ENCODE assay signal across 33 mouse cellular contexts in the genomic region with DNA sequence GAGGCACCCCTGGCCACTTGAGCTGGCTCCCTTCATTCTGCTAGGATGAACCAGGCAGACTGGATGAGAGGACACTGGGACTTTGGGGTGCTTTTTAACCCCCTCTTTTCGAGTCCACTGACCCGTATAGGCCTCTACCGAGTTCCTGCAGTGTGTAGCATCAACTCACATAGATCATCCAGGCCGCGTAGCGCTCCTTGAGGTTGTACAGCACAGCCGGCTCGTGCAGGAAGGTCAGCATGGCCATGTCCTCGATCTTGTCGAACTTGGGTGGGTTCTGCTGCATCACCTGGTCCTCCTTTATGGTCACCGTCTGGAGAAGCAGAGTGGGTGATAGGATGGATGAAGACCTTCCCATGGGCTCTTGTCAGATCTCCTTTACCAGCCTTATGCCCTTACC. TPM values are rescaled to one million over a fixed set of nuclear protein-coding genes. Genes with fewer than 3 reads are reported as not detected.
DNase-seq lines count a peak whose midpoint lies in the region; ATAC-seq and TF ChIP-seq lines count a peak whose summit lies in the region.
"Had no signal": no experiment of that assay in that cellular context is flagged by ENCODE, and none has a peak within 500 bp of the region (broad histone marks: within the 10 kb centered on the region; RNA-seq: fewer than 3 reads in every experiment).

No protein-coding gene starts in this region.

- no peak for TF ChIP-seq CTCF in heart, postnatal 0 days (IDR thresholded peaks at IDR 0.05; ENCODE audit: low read depth)

- peaks cover 2% of the 10 kb centered on the region; the same call in 1 of the 2 replicates for H3K36me3 ChIP-seq in heart, embryonic 11.5 days (ENCODE audit: control insufficient read depth, insufficient read depth, low read length)
- peaks cover 61% of the 10 kb centered on the region for H3K36me3 ChIP-seq in heart, embryonic 14.5 days (ENCODE audit: control insufficient read depth, insufficient read depth, low read length)
- peaks cover 64% of the 10 kb centered on the region for H3K36me3 ChIP-seq in heart, postnatal 0 days (replicated peaks; ENCODE audit: control insufficient read depth, insufficient read depth, low read length)
- H3K36me3 ChIP-seq: embryonic facial prominence, embryonic 12.5 days; embryonic facial prominence, embryonic 15.5 days; hindbrain, embryonic 12.5 days; hindbrain, embryonic 15.5 days had no signal

- H3K9me3 ChIP-seq in heart, embryonic 11.5 days (replicated peaks; ENCODE audit: control insufficient read depth, low read length), result no peaks in the 10 kb centered on the region
- no peaks in the 10 kb centered on the region for H3K9me3 ChIP-seq in heart, embryonic 14.5 days (ENCODE audit: control insufficient read depth, low read length)
- no peaks in the 10 kb centered on the region for H3K9me3 ChIP-seq in heart, postnatal 0 days (replicated peaks; ENCODE audit: control insufficient read depth, low read length)
- H3K9me3 ChIP-seq: embryonic facial prominence, embryonic 12.5 days; embryonic facial prominence, embryonic 15.5 days; hindbrain, embryonic 12.5 days; hindbrain, embryonic 15.5 days had no signal

- no peak for DNase-seq in heart, adult 8-10 months (ENCODE audit: low spot score)
- no peak for DNase-seq in heart, postnatal 14 days
- DNase-seq in heart, postnatal 0 days (ENCODE audit: low spot score), result no peak
- DNase-seq in heart, postnatal 10 days, result no peak
- DNase-seq: adrenal gland, adult 2 months; adrenal gland, postnatal 14 days; cerebellum, adult 11 months; cerebellum, adult 2 months; cerebellum, adult 9-11 months; cerebellum, postnatal 25 days; forebrain, postnatal 0 days; gastrocnemius, adult 2 months; gastrocnemius, postnatal 14 days; kidney, adult 2 months had no signal

- ATAC-seq in heart, embryonic 11.5 days (replicated peaks; ENCODE audit: insufficient number of reproducible peaks, low FRiP score, low TSS enrichment), result no peak
- no peak for ATAC-seq in heart, embryonic 14.5 days (ENCODE audit: insufficient number of reproducible peaks, insufficient read depth, low FRiP score, low read depth)
- no peak for ATAC-seq in heart, postnatal 0 days (ENCODE audit: insufficient read depth, low read depth)
- ATAC-seq: CD4-positive, CD25-positive, alpha-beta regulatory T cell, adult 4 months; forebrain, embryonic 14.5 days; forebrain, postnatal 0 days; intestine, postnatal 0 days had no signal

- intact Hi-C loops in heart, postnatal 14 days (cut with DNase I), result no loop called here
- intact Hi-C loops in heart, postnatal 10 days (cut with DNase I), result no loop called here

- H3K27ac ChIP-seq in heart, embryonic 11.5 days (ENCODE audit: low read depth, low read length), result peak overlapping the region; percentile 95
- H3K27ac ChIP-seq in heart, embryonic 14.5 days (replicated peaks in 1 of 2; ENCODE audit: control insufficient read depth in 1 of 2, insufficient read depth in 1 of 2, low read depth in 2 of 2, low read length in 2 of 2), result peak overlapping the region; percentile 87 to 92
- peak overlapping the region; percentile 96 for H3K27ac ChIP-seq in heart, postnatal 0 days (ENCODE audit: low read depth)
- H3K27ac ChIP-seq: embryonic facial prominence, embryonic 12.5 days; embryonic facial prominence, embryonic 15.5 days; gastrocnemius, adult 2 months; hindbrain, embryonic 12.5 days; hindbrain, embryonic 15.5 days had no signal

- H3K27me3 ChIP-seq in heart, embryonic 11.5 days (ENCODE audit: control insufficient read depth, insufficient read depth, low read length), result no peaks in the 10 kb centered on the region; the same call in 1 of the 2 replicates
- H3K27me3 ChIP-seq in heart, embryonic 14.5 days (ENCODE audit: control insufficient read depth, insufficient read depth, low read length), result no peaks in the 10 kb centered on the region
- no peaks in the 10 kb centered on the region for H3K27me3 ChIP-seq in heart, postnatal 0 days (ENCODE audit: control insufficient read depth, insufficient read depth, low read length)
- H3K27me3 ChIP-seq: embryonic facial prominence, embryonic 12.5 days; embryonic facial prominence, embryonic 15.5 days; hindbrain, embryonic 12.5 days; hindbrain, embryonic 15.5 days had no signal

- peak overlapping the region; percentile 51 for H3K4me3 ChIP-seq in heart, embryonic 11.5 days (ENCODE audit: low read depth, low read length)
- peak overlapping the region; percentile 42 to 62 for H3K4me3 ChIP-seq in heart, embryonic 14.5 days (ENCODE audit: control insufficient read depth in 1 of 2, insufficient read depth in 1 of 2, low read depth in 1 of 2, low read length in 2 of 2)
- H3K4me3 ChIP-seq in heart, postnatal 0 days (ENCODE audit: low read depth, low read length), result peak overlapping the region; percentile 70
- H3K4me3 ChIP-seq: embryonic facial prominence, embryonic 12.5 days; embryonic facial prominence, embryonic 15.5 days; gastrocnemius, adult 2 months; hindbrain, embryonic 12.5 days; hindbrain, embryonic 15.5 days had no signal

- peaks cover 7% of the 10 kb centered on the region; the same call in 1 of the 2 replicates for H3K4me1 ChIP-seq in heart, embryonic 11.5 days (ENCODE audit: control insufficient read depth, insufficient read depth, low read length)
- peaks cover 27 to 31% of the 10 kb centered on the region in 2 experiments for H3K4me1 ChIP-seq in heart, embryonic 14.5 days (ENCODE audit: control insufficient read depth in 2 of 2, insufficient read depth in 2 of 2, low read length in 2 of 2)
- H3K4me1 ChIP-seq in heart, postnatal 0 days (ENCODE audit: control insufficient read depth, insufficient read depth), result no peaks in the 10 kb centered on the region
- H3K4me1 ChIP-seq: embryonic facial prominence, embryonic 12.5 days; embryonic facial prominence, embryonic 15.5 days; hindbrain, embryonic 12.5 days; hindbrain, embryonic 15.5 days had no signal

- TF ChIP-seq EP300 in heart, postnatal 0 days (IDR thresholded peaks at IDR 0.05; ENCODE audit: low read depth), result no peak; the same call in 1 of the 2 replicates

- WGBS in heart, embryonic 11.5 days (ENCODE audit: insufficient replicate concordance), result 69% methylated on average over 11 of the region's 11 CpGs
- WGBS in heart, embryonic 14.5 days, result 59% methylated on average over 11 of the region's 11 CpGs
- WGBS in heart, postnatal 0 days, result 37% methylated on average over 11 of the region's 11 CpGs

- peak overlapping the region; percentile 86 for H3K9ac ChIP-seq in heart, embryonic 11.5 days (ENCODE audit: low read depth, low read length)
- peak overlapping the region; percentile 83 for H3K9ac ChIP-seq in heart, embryonic 14.5 days (ENCODE audit: low read length)
- peak overlapping the region; percentile 98 for H3K9ac ChIP-seq in heart, postnatal 0 days (replicated peaks; ENCODE audit: low read depth, low read length)
- H3K9ac ChIP-seq: embryonic facial prominence, embryonic 12.5 days; embryonic facial prominence, embryonic 15.5 days; forebrain, postnatal 0 days; hindbrain, embryonic 12.5 days; hindbrain, embryonic 15.5 days had no signal

- H3K4me2 ChIP-seq in heart, embryonic 11.5 days, result peak overlapping the region; percentile 66
- peak overlapping the region; percentile 66 for H3K4me2 ChIP-seq in heart, embryonic 14.5 days (ENCODE audit: low read length)
- peak overlapping the region; percentile 58 for H3K4me2 ChIP-seq in heart, postnatal 0 days (ENCODE audit: low read depth, low read length)
- H3K4me2 ChIP-seq: embryonic facial prominence, embryonic 12.5 days; embryonic facial prominence, embryonic 15.5 days; hindbrain, embryonic 12.5 days; hindbrain, embryonic 15.5 days had no signal

RNA-seq across cellular contexts. Expression of a gene that starts 3.0 kb away (rescaled TPM):
- 2,306 and 2,903 TPM in 2 replicates for polyA plus RNA-seq in heart, embryonic 11.5 days (2014; fragmentation: Nextera tagmentation; extraction: Ambion mirVana)
- over 10,000 TPM; 18,156 to 23,973 (median 22,335) TPM for total RNA-seq in heart, adult 8-10 months (2022)
- polyA plus RNA-seq in heart, embryonic 14.5 days (2014; fragmentation: Nextera tagmentation; extraction: Ambion mirVana), result 2,542 and 2,728 TPM in 2 replicates
- total RNA-seq in heart, postnatal 14 days (2021), result over 10,000 TPM; 23,215 to 24,603 TPM
- total RNA-seq in heart, postnatal 0 days (2014; rRNA removed; ENCODE audit: low replicate concordance), result 3,860 and 3,976 TPM in 2 replicates
- polyA plus RNA-seq in heart, postnatal 0 days (2015; fragmentation: Nextera tagmentation; extraction: Ambion mirVana), result 8,242 and 9,737 TPM in 2 replicates
- over 10,000 TPM; 20,580 to 20,870 TPM for total RNA-seq in heart, postnatal 10 days (2021)
- total RNA-seq: adrenal gland, adult 2 months; common myeloid progenitor, adult 5-6 weeks; hematopoietic stem cell, adult 5-6 weeks; MEL had no signal
- polyA plus RNA-seq: adrenal gland, adult 2 months; CD4-positive, CD25-positive, alpha-beta regulatory T cell, adult 4 months; forebrain, embryonic 11.5 days had no signal

RNA-seq across cellular contexts. Expression of a gene that starts 13.0 kb away (rescaled TPM):
- polyA plus RNA-seq in heart, embryonic 11.5 days (2014; fragmentation: Nextera tagmentation; extraction: Ambion mirVana), result not detected in 2 replicates
- not detected for total RNA-seq in heart, adult 8-10 months (2022)
- not detected in 2 replicates for polyA plus RNA-seq in heart, embryonic 14.5 days (2014; fragmentation: Nextera tagmentation; extraction: Ambion mirVana)
- total RNA-seq in heart, postnatal 14 days (2021), result not detected
- not detected in 2 replicates for total RNA-seq in heart, postnatal 0 days (2014; rRNA removed; ENCODE audit: low replicate concordance)
- not detected in 2 replicates for polyA plus RNA-seq in heart, postnatal 0 days (2015; fragmentation: Nextera tagmentation; extraction: Ambion mirVana)
- total RNA-seq in heart, postnatal 10 days (2021), result not detected
- total RNA-seq: adrenal gland, adult 2 months; adrenal gland, postnatal 14 days; adrenal gland, postnatal 4 days; common myeloid progenitor, adult 5-6 weeks; forebrain, postnatal 0 days; gastrocnemius, adult 2 months; gastrocnemius, postnatal 14 days; gastrocnemius, postnatal 4 days; hematopoietic stem cell, adult 5-6 weeks; MEL had no signal
- polyA plus RNA-seq: adrenal gland, adult 2 months; C2C12; CD4-positive, CD25-positive, alpha-beta regulatory T cell, adult 4 months; cerebellum, adult 2 months; embryonic facial prominence, embryonic 12.5 days; embryonic facial prominence, embryonic 15.5 days; forebrain, embryonic 11.5 days; forebrain, embryonic 14.5 days; forebrain, postnatal 0 days; frontal cortex, adult 2 months; hindbrain, embryonic 12.5 days; hindbrain, embryonic 15.5 days; intestine, embryonic 14.5 days; intestine, postnatal 0 days; kidney, adult 2 months; kidney, embryonic 14.5 days had no signal

RNA-seq across cellular contexts. Expression of a gene that starts 27.7 kb away (rescaled TPM):
- polyA plus RNA-seq in heart, embryonic 11.5 days (2014; fragmentation: Nextera tagmentation; extraction: Ambion mirVana), result 0.49 and 0.90 TPM in 2 replicates
- total RNA-seq in heart, adult 8-10 months (2022), result 1 to 10 TPM in 1 of 4 experiments, under 1 TPM in 1, not detected in 2; 0.41 to 1.2 TPM
- polyA plus RNA-seq in heart, embryonic 14.5 days (2014; fragmentation: Nextera tagmentation; extraction: Ambion mirVana), result 0.58 and 0.72 TPM in 2 replicates
- under 1 TPM; 0.49 to 0.60 TPM for total RNA-seq in heart, postnatal 14 days (2021)
- 3.1 and 8.1 TPM in 2 replicates for total RNA-seq in heart, postnatal 0 days (2014; rRNA removed; ENCODE audit: low replicate concordance)
- 0.34 and 0.85 TPM in 2 replicates for polyA plus RNA-seq in heart, postnatal 0 days (2015; fragmentation: Nextera tagmentation; extraction: Ambion mirVana)
- total RNA-seq in heart, postnatal 10 days (2021), result under 1 TPM in 1 of 2 experiments, not detected in 1; 0.91 TPM
- total RNA-seq: common myeloid progenitor, adult 5-6 weeks; hematopoietic stem cell, adult 5-6 weeks; MEL had no signal
- polyA plus RNA-seq: C2C12; CD4-positive, CD25-positive, alpha-beta regulatory T cell, adult 4 months had no signal

RNA-seq across cellular contexts. Expression of a gene that starts 30.7 kb away (rescaled TPM):
- 3,446 and 4,122 TPM in 2 replicates for polyA plus RNA-seq in heart, embryonic 11.5 days (2014; fragmentation: Nextera tagmentation; extraction: Ambion mirVana)
- total RNA-seq in heart, adult 8-10 months (2022), result 1,000 to 10,000 TPM; 1,453 to 2,519 (median 2,136) TPM
- polyA plus RNA-seq in heart, embryonic 14.5 days (2014; fragmentation: Nextera tagmentation; extraction: Ambion mirVana), result 5,319 and 5,796 TPM in 2 replicates
- total RNA-seq in heart, postnatal 14 days (2021), result 1,000 to 10,000 TPM; 2,004 to 2,187 TPM
- total RNA-seq in heart, postnatal 0 days (2014; rRNA removed; ENCODE audit: low replicate concordance), result 4,273 and 4,731 TPM in 2 replicates
- polyA plus RNA-seq in heart, postnatal 0 days (2015; fragmentation: Nextera tagmentation; extraction: Ambion mirVana), result 1,026 and 1,537 TPM in 2 replicates
- 1,000 to 10,000 TPM; 1,842 to 1,858 TPM for total RNA-seq in heart, postnatal 10 days (2021)
- total RNA-seq: adrenal gland, adult 2 months; common myeloid progenitor, adult 5-6 weeks; hematopoietic stem cell, adult 5-6 weeks; MEL had no signal
- polyA plus RNA-seq: adrenal gland, adult 2 months; CD4-positive, CD25-positive, alpha-beta regulatory T cell, adult 4 months had no signal

RNA-seq across cellular contexts. Expression of a gene that starts 31.2 kb away (rescaled TPM):
- not detected in 2 replicates for polyA plus RNA-seq in heart, embryonic 11.5 days (2014; fragmentation: Nextera tagmentation; extraction: Ambion mirVana)
- total RNA-seq in heart, adult 8-10 months (2022), result not detected
- polyA plus RNA-seq in heart, embryonic 14.5 days (2014; fragmentation: Nextera tagmentation; extraction: Ambion mirVana), result not detected in 2 replicates
- not detected for total RNA-seq in heart, postnatal 14 days (2021)
- total RNA-seq in heart, postnatal 0 days (2014; rRNA removed; ENCODE audit: low replicate concordance), result not detected in 2 replicates
- 0.11 TPM in 1 of 2 replicates, not detected in the other for polyA plus RNA-seq in heart, postnatal 0 days (2015; fragmentation: Nextera tagmentation; extraction: Ambion mirVana)
- total RNA-seq in heart, postnatal 10 days (2021), result not detected
- total RNA-seq: adrenal gland, adult 2 months; adrenal gland, postnatal 14 days; adrenal gland, postnatal 4 days; common myeloid progenitor, adult 5-6 weeks; gastrocnemius, adult 2 months; gastrocnemius, postnatal 14 days; gastrocnemius, postnatal 4 days; hematopoietic stem cell, adult 5-6 weeks; MEL had no signal
- polyA plus RNA-seq: C2C12; CD4-positive, CD25-positive, alpha-beta regulatory T cell, adult 4 months; forebrain, embryonic 11.5 days; hindbrain, embryonic 12.5 days; intestine, postnatal 0 days; kidney, adult 2 months; kidney, embryonic 14.5 days had no signal
